In the genomic region with DNA sequence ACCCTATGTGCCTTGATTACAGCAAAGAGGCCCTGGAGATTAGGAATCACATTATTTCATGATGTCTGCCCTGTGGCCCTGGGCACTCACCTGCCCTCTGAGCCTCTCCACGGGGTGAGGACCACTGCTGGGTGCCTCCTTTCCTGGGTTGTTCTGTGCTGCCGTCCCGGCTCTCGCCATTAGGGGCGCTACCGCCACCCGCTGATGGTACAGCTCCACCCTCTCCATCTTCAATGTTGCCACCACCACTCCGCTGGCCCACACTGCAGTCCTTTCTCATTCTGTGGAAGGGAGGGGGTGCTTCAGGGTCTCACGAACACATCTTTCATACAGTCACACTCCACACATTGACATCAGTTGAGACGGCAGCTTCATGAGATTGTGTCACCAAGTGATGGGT, we compare ENCODE assay signal across 8 mouse cellular contexts. TPM values are rescaled to one million over a fixed set of nuclear protein-coding genes. Genes with fewer than 3 reads are reported as not detected.
A peak's percentile ranks its signal among the peaks of the same experiment; 100 is the strongest.
DNase-seq lines count a peak whose midpoint lies in the region; ATAC-seq and TF ChIP-seq lines count a peak whose summit lies in the region.

No protein-coding gene starts in this region.

- peak; percentile 41 for TF ChIP-seq CTCF in heart, postnatal 0 days (IDR thresholded peaks at IDR 0.05; ENCODE audit: low read depth)

- no peaks in the 10 kb centered on the region for H3K9me3 ChIP-seq in heart, postnatal 0 days (replicated peaks; ENCODE audit: control insufficient read depth, low read length)
- H3K9me3 ChIP-seq in heart, embryonic 11.5 days (replicated peaks; ENCODE audit: control insufficient read depth, low read length) = no peaks in the 10 kb centered on the region
- H3K9me3 ChIP-seq in neural tube, embryonic 11.5 days (ENCODE audit: control insufficient read depth, low read length) = no peaks in the 10 kb centered on the region

- no peak overlapping the region for H3K9ac ChIP-seq in heart, postnatal 0 days (replicated peaks; ENCODE audit: low read depth, low read length)
- H3K9ac ChIP-seq in heart, embryonic 11.5 days (ENCODE audit: low read depth, low read length) = no peak overlapping the region
- no peak overlapping the region for H3K9ac ChIP-seq in neural tube, embryonic 11.5 days (ENCODE audit: low read length)

- no peaks in the 10 kb centered on the region for H3K27me3 ChIP-seq in heart, postnatal 0 days (ENCODE audit: control insufficient read depth, insufficient read depth, low read length)
- H3K27me3 ChIP-seq in heart, embryonic 11.5 days (ENCODE audit: control insufficient read depth, insufficient read depth, low read length) = no peaks in the 10 kb centered on the region
- H3K27me3 ChIP-seq in neural tube, embryonic 11.5 days (ENCODE audit: control insufficient read depth, insufficient read depth, low read length) = no peaks in the 10 kb centered on the region

- no peak for DNase-seq in heart, postnatal 0 days (ENCODE audit: low spot score)
- peak; percentile 39 for DNase-seq in ovary, postnatal 36 days (ENCODE audit: low spot score)
- no peak for DNase-seq in ovary, postnatal 14 days (ENCODE audit: low spot score)
- peak; percentile 24 for DNase-seq in neural tube, embryonic 11.5 days (ENCODE audit: low spot score)
- DNase-seq in heart, adult 9 months (ENCODE audit: low spot score in 2 of 2) = no peak

- no peak overlapping the region for H3K4me3 ChIP-seq in heart, postnatal 0 days (ENCODE audit: low read depth, low read length)
- H3K4me3 ChIP-seq in heart, embryonic 11.5 days (ENCODE audit: low read depth, low read length) = no peak overlapping the region
- no peak overlapping the region for H3K4me3 ChIP-seq in neural tube, embryonic 11.5 days (ENCODE audit: low read depth, low read length)

- H3K36me3 ChIP-seq in heart, postnatal 0 days (replicated peaks; ENCODE audit: control insufficient read depth, insufficient read depth, low read length) = no peaks in the 10 kb centered on the region
- no peaks in the 10 kb centered on the region for H3K36me3 ChIP-seq in heart, embryonic 11.5 days (ENCODE audit: control insufficient read depth, insufficient read depth, low read length)
- H3K36me3 ChIP-seq in neural tube, embryonic 11.5 days (ENCODE audit: control insufficient read depth, insufficient read depth, low read length) = no peaks in the 10 kb centered on the region

- 42% methylated on average over 10 of the region's 10 CpGs for WGBS in heart, postnatal 0 days
- 37% methylated on average over 10 of the region's 10 CpGs for WGBS in heart, embryonic 11.5 days (ENCODE audit: insufficient replicate concordance)
- 40% methylated on average over 10 of the region's 10 CpGs for WGBS in neural tube, embryonic 11.5 days

- H3K4me1 ChIP-seq in heart, postnatal 0 days (ENCODE audit: control insufficient read depth, insufficient read depth) = peaks cover 16% of the 10 kb centered on the region; the same call in 1 of the 2 replicates
- H3K4me1 ChIP-seq in heart, embryonic 11.5 days (ENCODE audit: control insufficient read depth, insufficient read depth, low read length) = peaks cover 14% of the 10 kb centered on the region
- no peaks in the 10 kb centered on the region for H3K4me1 ChIP-seq in neural tube, embryonic 11.5 days (ENCODE audit: control insufficient read depth, insufficient read depth, low read length)

- H3K27ac ChIP-seq in heart, postnatal 0 days (ENCODE audit: low read depth) = no peak overlapping the region
- H3K27ac ChIP-seq in heart, embryonic 11.5 days (ENCODE audit: low read depth, low read length) = no peak overlapping the region
- H3K27ac ChIP-seq in neural tube, embryonic 11.5 days (ENCODE audit: low read depth, low read length) = no peak overlapping the region

- TF ChIP-seq EP300 in heart, postnatal 0 days (IDR thresholded peaks at IDR 0.05; ENCODE audit: low read depth) = no peak

- no peak for ATAC-seq in heart, postnatal 0 days (ENCODE audit: insufficient read depth, low read depth)
- no peak for ATAC-seq in heart, embryonic 11.5 days (replicated peaks; ENCODE audit: insufficient number of reproducible peaks, low FRiP score, low TSS enrichment)
- ATAC-seq in erythroid progenitor cell, adult 5-6 weeks (replicated peaks; ENCODE audit: low FRiP score, poor library complexity, severe bottlenecking) = 0 out of 2 replicates have a peak, but pooled peaks have one; percentile 48
- no peak for ATAC-seq in neural tube, embryonic 11.5 days (ENCODE audit: insufficient read depth, low FRiP score, low TSS enrichment)
- no peak for ATAC-seq in inflammation-experienced regulatory T-cells, adult 6 months

- no peak overlapping the region for H3K4me2 ChIP-seq in heart, postnatal 0 days (ENCODE audit: low read depth, low read length)
- no peak overlapping the region for H3K4me2 ChIP-seq in heart, embryonic 11.5 days
- no peak overlapping the region for H3K4me2 ChIP-seq in neural tube, embryonic 11.5 days (ENCODE audit: low read depth)

RNA-seq across cellular contexts. Expression of a gene that starts 29.3 kb away (rescaled TPM):
- total RNA-seq in heart, postnatal 0 days (2014; rRNA removed; ENCODE audit: low replicate concordance) = 30.6 and 35.1 TPM in 2 replicates
- polyA plus RNA-seq in heart, postnatal 0 days (2015; fragmentation: Nextera tagmentation; extraction: Ambion mirVana) = 34.7 and 39.3 TPM in 2 replicates
- polyA plus RNA-seq in heart, embryonic 11.5 days (2014; fragmentation: Nextera tagmentation; extraction: Ambion mirVana) = 25.3 and 29.5 TPM in 2 replicates
- total RNA-seq in erythroid progenitor cell, adult 5-6 weeks (2015; ENCODE audit: low replicate concordance) = 8.3 and 8.8 TPM in 2 replicates
- total RNA-seq in erythroid progenitor cell, adult 5-6 weeks (2017; ENCODE audit: low replicate concordance) = not detected in 2 replicates
- polyA plus RNA-seq in neural tube, embryonic 11.5 days (2014; fragmentation: Nextera tagmentation; extraction: Ambion mirVana) = 19.5 and 21.1 TPM in 2 replicates
- polyA plus RNA-seq in inflammation-experienced regulatory T-cells, adult 6 months (2017; shearing (Covaris generic)) = 10 to 100 TPM; 18.9 to 19.7 (median 19.5) TPM

Comparison
In these comparisons a context has a peak if more than half of its experiments do, and no peak if none do; other contexts are left out.
1. DNase-seq: peak in ovary, postnatal 36 days (single experiment) and neural tube, embryonic 11.5 days (single experiment); none in heart, postnatal 0 days (single experiment), ovary, postnatal 14 days (single experiment) and heart, adult 9 months (0 of 2).